Mouse (Mus musculus) MEL (cell line): Measurements from ENCODE around the gene Rassf2. TPM values are rescaled to one million over a fixed set of nuclear protein-coding genes. Genes with fewer than 3 reads are reported as not detected.

Source experiments
- DNase-seq: peaks from one replicate; pipeline ENCODE4 v3.0.0; 2011; ENCODE audit warnings: low read depth, low spot score
- H3K27ac ChIP-seq: 2 replicates; pipeline ENCODE4 v1.5.1; 2012; ENCODE audit warnings: low read depth, mild to moderate bottlenecking, control low read depth, low read length, moderate library complexity; ENCODE audit not compliant: control insufficient read depth
- H3K27me3 ChIP-seq, 2 experiments: fragments of 150-350 bp in 1 of 2; sonication (generic) in 1 of 2; 2 replicates each; pipeline ENCODE4 v1.6.1; 2012; ENCODE audit warnings: low read length in 2 of 2, mild to moderate bottlenecking in 2 of 2, improper control_type of control experiment in 1 of 2, moderate library complexity in 1 of 2; ENCODE audit not compliant: insufficient read depth in 2 of 2, control insufficient read depth in 1 of 2
- H3K36me3 ChIP-seq, 2 experiments: 2 replicates each; pipeline ENCODE4 v1.6.1; 2012 to 2014; ENCODE audit warnings: low read length in 2 of 2, improper control_type of control experiment in 1 of 2, inconsistent platforms in 1 of 2, mild to moderate bottlenecking in 1 of 2; ENCODE audit not compliant: insufficient read depth in 2 of 2, control insufficient read depth in 1 of 2
- H3K4me1 ChIP-seq, 2 experiments: fragments of 150-350 bp in 1 of 2; sonication (generic) in 1 of 2; 2 replicates each; pipeline ENCODE4 v1.6.1; 2012; ENCODE audit warnings: low read length in 2 of 2, improper control_type of control experiment in 1 of 2, mild to moderate bottlenecking in 1 of 2; ENCODE audit not compliant: insufficient read depth in 2 of 2, control insufficient read depth in 1 of 2
- H3K4me3 ChIP-seq, 2 experiments: fragments of 150-350 bp in 1 of 2; sonication (generic) in 1 of 2; 2 replicates each; pipeline ENCODE4 v1.5.1; 2012; ENCODE audit warnings: low read depth in 2 of 2, low read length in 2 of 2, mild to moderate bottlenecking in 2 of 2, moderate library complexity in 2 of 2, control low read depth in 1 of 2, improper control_type of control experiment in 1 of 2; ENCODE audit not compliant: control insufficient read depth in 1 of 2, insufficient read depth in 1 of 2
- H3K79me2 ChIP-seq: 2 replicates; pipeline ENCODE4 v1.6.1; 2012; ENCODE audit warnings: mild to moderate bottlenecking, low read length, moderate library complexity; ENCODE audit not compliant: control insufficient read depth, poor library complexity, insufficient read depth
- H3K9ac ChIP-seq: 2 replicates; pipeline ENCODE4 v1.6.1; 2012; ENCODE audit warnings: low read depth, mild to moderate bottlenecking, control low read depth, low read length, moderate library complexity; ENCODE audit not compliant: control insufficient read depth, poor library complexity, severe bottlenecking
- H3K9me3 ChIP-seq: fragments of 150-350 bp; sonication (generic); replicated peaks from 2 replicates; pipeline ENCODE4 v1.6.1; 2012; ENCODE audit warnings: mild to moderate bottlenecking, low read length, improper control_type of control experiment, moderate library complexity; ENCODE audit not compliant: insufficient read depth
- BHLHE40 ChIP-seq: IDR thresholded peaks from 2 replicates; pipeline ENCODE4 v1.6.1; 2012; ENCODE audit warnings: low read depth, mild to moderate bottlenecking, inconsistent platforms, low read length, improper control_type of control experiment, borderline replicate concordance
- CHD2 ChIP-seq: IDR thresholded peaks from 2 replicates; pipeline ENCODE4 v1.6.1; 2011; ENCODE audit warnings: low read length, improper control_type of control experiment
- E2F4 ChIP-seq: IDR thresholded peaks from 2 replicates; pipeline ENCODE4 v1.6.1; 2011; ENCODE audit warnings: low read depth, low read length, improper control_type of control experiment, borderline replicate concordance
- ELF1 ChIP-seq: IDR thresholded peaks from 2 replicates; pipeline ENCODE4 v1.6.1; 2014; ENCODE audit warnings: low read depth, mild to moderate bottlenecking, inconsistent platforms, low read length, improper control_type of control experiment, moderate library complexity
- EP300 ChIP-seq, 2 experiments: IDR thresholded peaks; 2 replicates each; pipeline ENCODE4 v1.6.1; 2011; ENCODE audit warnings: improper control_type of control experiment in 2 of 2, low read length in 2 of 2, low read depth in 1 of 2, mild to moderate bottlenecking in 1 of 2
- GABPA ChIP-seq: IDR thresholded peaks from 2 replicates; pipeline ENCODE4 v1.6.1; 2012; ENCODE audit warnings: low read depth, mild to moderate bottlenecking, inconsistent platforms, low read length, improper control_type of control experiment, moderate library complexity
- JUND ChIP-seq: IDR thresholded peaks from 2 replicates; pipeline ENCODE4 v1.6.1; 2011; ENCODE audit warnings: low read depth, mild to moderate bottlenecking, improper control_type of control experiment, low read length
- MAX ChIP-seq: IDR thresholded peaks from 2 replicates; pipeline ENCODE4 v1.6.1; 2011; ENCODE audit warnings: low read length, improper control_type of control experiment
- MEF2A ChIP-seq: IDR thresholded peaks from 2 replicates; pipeline ENCODE4 v1.6.1; 2014; ENCODE audit warnings: low read depth, mild to moderate bottlenecking, inconsistent platforms, low read length, improper control_type of control experiment; ENCODE audit not compliant: poor library complexity, insufficient replicate concordance, severe bottlenecking; ENCODE audit errors: extremely low read depth
- MYB ChIP-seq: IDR thresholded peaks from 2 replicates; pipeline ENCODE4 v1.6.1; 2011; ENCODE audit warnings: mild to moderate bottlenecking, low read depth, low read length, improper control_type of control experiment
- MYC ChIP-seq: IDR thresholded peaks from 2 replicates; pipeline ENCODE4 v1.6.1; 2011; ENCODE audit warnings: low read depth, mild to moderate bottlenecking, low read length, improper control_type of control experiment, moderate library complexity
- NELFE ChIP-seq: IDR thresholded peaks from 2 replicates; pipeline ENCODE4 v1.6.1; 2011; ENCODE audit warnings: low read depth, low read length, improper control_type of control experiment
- NRF1 ChIP-seq: IDR thresholded peaks from 2 replicates; pipeline ENCODE4 v1.6.1; 2014; ENCODE audit warnings: low read depth, mild to moderate bottlenecking, inconsistent platforms, low read length, improper control_type of control experiment, moderate library complexity; ENCODE audit not compliant: poor library complexity, insufficient read depth, severe bottlenecking
- RCOR1 ChIP-seq: IDR thresholded peaks from 2 replicates; pipeline ENCODE4 v1.6.1; 2012; ENCODE audit warnings: low read depth, mild to moderate bottlenecking, inconsistent platforms, low read length, improper control_type of control experiment
- ZKSCAN1 ChIP-seq: IDR thresholded peaks from 2 replicates; pipeline ENCODE4 v1.6.1; 2012; ENCODE audit warnings: low read depth, mild to moderate bottlenecking, inconsistent platforms, low read length, improper control_type of control experiment, moderate library complexity
- ZMIZ1 ChIP-seq: IDR thresholded peaks from 2 replicates; pipeline ENCODE4 v1.6.1; 2012; ENCODE audit warnings: low read depth, mild to moderate bottlenecking, inconsistent platforms, low read length, improper control_type of control experiment, moderate library complexity
- polyA plus RNA-seq, 2 experiments: library from polyadenylated mRNA; stranded (reverse) in 1 of 2; unstranded in 1 of 2; fragments of >175 nt in 1 of 2; fragments of >200 nt in 1 of 2; gene quantifications; 2 replicates each; pipeline versions ENCODE4 v1.2.1 to v1.2.4; 2012; ENCODE audit warnings: low replicate concordance in 2 of 2, low read depth in 1 of 2; ENCODE audit not compliant: insufficient read length in 2 of 2, insufficient read depth in 1 of 2, missing spikeins in 1 of 2
- total RNA-seq: library from RNA; depleted of rRNA; stranded (reverse); fragments of 300-350 nt; gene quantifications from 2 replicates; pipeline ENCODE4 v1.2.3, GENCODE M21; 2012

Gene Rassf2
- total and polyA plus RNA-seq, 3 experiments = 0.69 to 4.1 TPM; not detected in 1

DNA sequence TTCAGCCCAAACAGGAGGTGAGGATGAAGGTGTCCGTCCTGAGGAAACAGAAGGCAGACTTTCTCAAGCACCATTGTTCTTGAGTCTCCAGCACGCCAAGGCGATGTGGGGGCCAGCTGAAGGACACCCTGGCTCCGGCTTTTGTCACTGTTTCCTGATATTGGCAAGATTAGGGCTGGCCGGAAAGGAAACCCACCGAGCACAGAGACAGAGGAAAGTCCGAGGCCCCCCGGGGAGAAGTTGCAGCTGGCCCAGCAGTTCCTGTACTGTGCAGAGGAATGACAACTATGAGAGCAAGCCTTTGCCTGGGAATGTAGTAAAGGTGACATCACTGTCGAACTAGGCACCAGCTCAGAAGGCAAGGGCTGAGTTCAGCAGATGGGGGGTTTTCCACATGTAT, 49.2 kb downstream of the Rassf2 start:
- no peaks in the 10 kb centered on the region for H3K79me2 ChIP-seq
- H3K36me3 ChIP-seq = no peaks in the 10 kb centered on the region
- H3K4me1 ChIP-seq = no peaks in the 10 kb centered on the region

DNA sequence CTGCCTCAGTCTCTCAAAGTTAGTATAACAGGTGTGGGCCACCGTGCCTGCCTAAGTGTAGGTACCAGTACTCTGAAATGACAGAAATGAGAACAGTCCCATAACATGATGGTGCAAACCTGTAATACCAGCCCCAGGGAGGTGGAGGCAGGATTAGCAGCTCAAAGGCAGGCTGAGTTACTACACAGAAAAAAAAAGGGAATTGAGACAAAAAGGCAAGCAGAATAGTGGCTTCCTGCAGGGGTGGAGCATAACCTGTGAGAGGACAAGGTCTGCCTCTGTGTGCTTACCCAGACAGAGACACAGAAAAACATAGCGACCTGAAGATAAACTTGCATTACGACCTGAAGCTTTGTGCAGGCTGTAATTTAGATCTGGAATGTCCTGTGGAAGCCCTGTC, 53.4 kb downstream of the Rassf2 start:
- no peaks in the 10 kb centered on the region for H3K9me3 ChIP-seq
- H3K9ac ChIP-seq = no peak overlapping the region
- H3K27ac ChIP-seq = no peak overlapping the region
- DNase-seq = no peak
- H3K27me3 ChIP-seq = no peaks in the 10 kb centered on the region; a peak in 1 of 4 replicates
- no peaks in the 10 kb centered on the region for H3K4me1 ChIP-seq
- H3K4me3 ChIP-seq = no peak overlapping the region
- no peaks in the 10 kb centered on the region for H3K79me2 ChIP-seq
- H3K36me3 ChIP-seq = no peaks in the 10 kb centered on the region
- TF ChIP-seq E2F4 = no peak
- TF ChIP-seq JUND = no peak
- no peak for TF ChIP-seq MYB

More for the DNA sequence above, 49.2 kb downstream of the Rassf2 start:
- H3K9ac ChIP-seq = no peak overlapping the region
- no peaks in the 10 kb centered on the region for H3K9me3 ChIP-seq
- no peaks in the 10 kb centered on the region; a peak in 2 of 4 replicates for H3K27me3 ChIP-seq
- no peak for DNase-seq
- H3K27ac ChIP-seq = no peak overlapping the region
- H3K4me3 ChIP-seq = no peak overlapping the region
- TF ChIP-seq BHLHE40 (no peak), NRF1 (no peak), ZKSCAN1 (no peak), JUND (no peak), RCOR1 (no peak), CHD2 (no peak), MAX (no peak), E2F4 (no peak), EP300 (IDR thresholded peaks at IDR 0.05; ENCODE audit: low read depth in 1 of 2, low read length in 2 of 2) (no peak), MEF2A (no peak), MYC (no peak), ZMIZ1 (no peak), GABPA (no peak), NELFE (no peak), ELF1 (no peak)
